15 mouse cellular contexts compared by ENCODE assay signal in the genomic region with DNA sequence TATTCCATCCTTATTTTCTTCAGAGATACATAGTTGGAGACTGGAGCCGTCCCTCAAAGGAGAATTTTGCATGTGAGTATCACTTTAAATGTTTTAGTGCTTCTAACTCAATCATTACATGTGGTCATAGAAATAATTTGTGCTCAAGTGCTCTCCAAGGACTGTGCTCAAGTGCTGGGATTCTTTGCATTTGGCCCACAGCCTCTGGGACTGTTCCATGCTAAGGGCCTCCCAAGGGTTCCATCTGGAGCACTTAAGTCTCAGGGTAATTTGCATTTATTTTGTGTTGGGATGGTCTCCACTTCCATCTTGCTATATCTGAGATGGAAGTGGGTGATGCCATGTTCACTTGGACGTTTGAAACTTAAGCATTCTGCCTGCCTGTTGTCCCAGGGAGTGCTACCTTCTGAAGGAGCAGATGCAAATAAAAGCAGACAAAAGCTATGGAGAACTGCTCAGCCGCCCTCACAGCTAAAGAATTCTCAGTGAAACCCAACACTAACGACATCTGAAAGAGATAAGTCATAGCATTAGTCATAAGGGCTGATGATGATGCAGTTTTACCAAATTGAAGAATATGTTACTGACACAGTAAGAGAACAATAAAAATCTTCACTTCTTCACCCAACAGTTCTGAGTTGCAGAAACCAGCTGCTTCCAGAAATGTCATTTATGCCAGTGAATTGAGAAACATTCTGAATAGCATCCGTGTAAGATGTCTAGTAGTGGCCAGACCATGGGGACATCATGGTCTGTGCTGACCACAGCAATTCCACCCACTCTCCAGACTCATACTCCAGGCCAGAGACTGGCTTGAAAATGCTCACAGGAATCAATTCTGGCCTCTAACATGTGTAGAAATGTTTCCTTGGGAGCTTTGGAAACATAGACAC.
DNase-seq lines count a peak whose midpoint lies in the region; ATAC-seq and TF ChIP-seq lines count a peak whose summit lies in the region.
"Had no signal": no experiment of that assay in that cellular context is flagged by ENCODE, and none has a peak within 500 bp of the region (broad histone marks: within the 10 kb centered on the region; RNA-seq: fewer than 3 reads in every experiment).

No protein-coding gene starts in this region.

- intact Hi-C loops in gastrocnemius, postnatal 36 days (cut with DNase I): no loop called here

- 36% methylated on average over 5 of the region's 5 CpGs for WGBS in lung, postnatal 0 days
- 62% methylated on average over 5 of the region's 5 CpGs for WGBS in midbrain, embryonic 16.5 days

- H3K9me3 ChIP-seq in lung, postnatal 0 days (ENCODE audit: low read length): no peaks in the 10 kb centered on the region
- no peaks in the 10 kb centered on the region for H3K9me3 ChIP-seq in midbrain, embryonic 16.5 days (replicated peaks; ENCODE audit: control insufficient read depth, low read length, poor library complexity, severe bottlenecking)
- H3K9me3 ChIP-seq: lung, embryonic 15.5 days; midbrain, embryonic 13.5 days; stomach, embryonic 15.5 days had no signal

- H3K4me1 ChIP-seq in lung, postnatal 0 days (ENCODE audit: insufficient read depth, low read depth, low read length): no peaks in the 10 kb centered on the region; the same call in 1 of the 2 replicates
- no peaks in the 10 kb centered on the region for H3K4me1 ChIP-seq in midbrain, embryonic 16.5 days (ENCODE audit: control insufficient read depth, insufficient read depth, low read length)
- H3K4me1 ChIP-seq: midbrain, embryonic 13.5 days had no signal

- peak; percentile 19 for DNase-seq in adrenal gland, postnatal 10 days
- no peak for DNase-seq in adrenal gland, postnatal 36 days
- peak; percentile 53 for DNase-seq in lung, postnatal 0 days (ENCODE audit: low spot score)
- DNase-seq in lung, postnatal 36 days: no peak
- DNase-seq in gastrocnemius, postnatal 36 days: peak; percentile 19 to 23
- DNase-seq in layer of hippocampus, adult 11-12 months (ENCODE audit: low spot score): no peak
- no peak for DNase-seq in adrenal gland, postnatal 25 days
- DNase-seq: cerebellum, adult 18-20 months; liver; right cerebral cortex, postnatal 4 days; thymus, postnatal 14 days had no signal

- TF ChIP-seq CTCF in lung, postnatal 0 days (IDR thresholded peaks at IDR 0.05): no peak

- H3K27ac ChIP-seq in lung, postnatal 0 days (ENCODE audit: low read length): no peak overlapping the region
- no peak overlapping the region for H3K27ac ChIP-seq in midbrain, embryonic 16.5 days (ENCODE audit: low read length)
- H3K27ac ChIP-seq: lung, embryonic 15.5 days; midbrain, embryonic 13.5 days; stomach, embryonic 15.5 days had no signal

- H3K27me3 ChIP-seq in lung, postnatal 0 days (replicated peaks; ENCODE audit: insufficient read depth, low read length): no peaks in the 10 kb centered on the region
- no peaks in the 10 kb centered on the region for H3K27me3 ChIP-seq in midbrain, embryonic 16.5 days (ENCODE audit: control insufficient read depth, insufficient read depth, low read depth, low read length)
- H3K27me3 ChIP-seq: lung, embryonic 15.5 days; midbrain, embryonic 13.5 days; stomach, embryonic 15.5 days had no signal

- ATAC-seq in lung, postnatal 0 days: peak; percentile 54; the same call in 1 of the 2 replicates
- no peak for ATAC-seq in midbrain, embryonic 16.5 days
- ATAC-seq: midbrain, embryonic 13.5 days had no signal

- H3K4me2 ChIP-seq in lung, postnatal 0 days (replicated peaks; ENCODE audit: low read depth, low read length): no peak overlapping the region
- no peak overlapping the region for H3K4me2 ChIP-seq in midbrain, embryonic 16.5 days (ENCODE audit: low read length)
- H3K4me2 ChIP-seq: lung, embryonic 15.5 days; midbrain, embryonic 13.5 days; stomach, embryonic 15.5 days had no signal

- H3K36me3 ChIP-seq in lung, postnatal 0 days (ENCODE audit: insufficient read depth, low read length): no peaks in the 10 kb centered on the region
- H3K36me3 ChIP-seq in midbrain, embryonic 16.5 days (ENCODE audit: control insufficient read depth, insufficient read depth, low read length): no peaks in the 10 kb centered on the region
- H3K36me3 ChIP-seq: lung, embryonic 15.5 days; midbrain, embryonic 13.5 days; stomach, embryonic 15.5 days had no signal

- TF ChIP-seq EP300 in lung, postnatal 0 days (IDR thresholded peaks at IDR 0.05): no peak

- no peak overlapping the region for H3K4me3 ChIP-seq in lung, postnatal 0 days (ENCODE audit: low read depth, low read length)
- no peak overlapping the region for H3K4me3 ChIP-seq in midbrain, embryonic 16.5 days (ENCODE audit: low read depth, low read length)
- H3K4me3 ChIP-seq: lung, embryonic 15.5 days; midbrain, embryonic 13.5 days; stomach, embryonic 15.5 days had no signal

- H3K9ac ChIP-seq in lung, postnatal 0 days (replicated peaks; ENCODE audit: low read depth): no peak overlapping the region
- no peak overlapping the region for H3K9ac ChIP-seq in midbrain, embryonic 16.5 days (ENCODE audit: low read depth, low read length)
- H3K9ac ChIP-seq: lung, embryonic 15.5 days; midbrain, embryonic 13.5 days; stomach, embryonic 15.5 days had no signal

Comparison
In these comparisons a context has a peak if more than half of its experiments do, and no peak if none do; other contexts are left out.
1. DNase-seq: peak in adrenal gland, postnatal 10 days (single experiment), lung, postnatal 0 days (single experiment) and gastrocnemius, postnatal 36 days (2 of 2); none in adrenal gland, postnatal 36 days (0 of 2), lung, postnatal 36 days (single experiment), layer of hippocampus, adult 11-12 months (single experiment) and adrenal gland, postnatal 25 days (single experiment).